Mouse (Mus musculus): ENCODE results near the gene Gimd1.

DNA sequence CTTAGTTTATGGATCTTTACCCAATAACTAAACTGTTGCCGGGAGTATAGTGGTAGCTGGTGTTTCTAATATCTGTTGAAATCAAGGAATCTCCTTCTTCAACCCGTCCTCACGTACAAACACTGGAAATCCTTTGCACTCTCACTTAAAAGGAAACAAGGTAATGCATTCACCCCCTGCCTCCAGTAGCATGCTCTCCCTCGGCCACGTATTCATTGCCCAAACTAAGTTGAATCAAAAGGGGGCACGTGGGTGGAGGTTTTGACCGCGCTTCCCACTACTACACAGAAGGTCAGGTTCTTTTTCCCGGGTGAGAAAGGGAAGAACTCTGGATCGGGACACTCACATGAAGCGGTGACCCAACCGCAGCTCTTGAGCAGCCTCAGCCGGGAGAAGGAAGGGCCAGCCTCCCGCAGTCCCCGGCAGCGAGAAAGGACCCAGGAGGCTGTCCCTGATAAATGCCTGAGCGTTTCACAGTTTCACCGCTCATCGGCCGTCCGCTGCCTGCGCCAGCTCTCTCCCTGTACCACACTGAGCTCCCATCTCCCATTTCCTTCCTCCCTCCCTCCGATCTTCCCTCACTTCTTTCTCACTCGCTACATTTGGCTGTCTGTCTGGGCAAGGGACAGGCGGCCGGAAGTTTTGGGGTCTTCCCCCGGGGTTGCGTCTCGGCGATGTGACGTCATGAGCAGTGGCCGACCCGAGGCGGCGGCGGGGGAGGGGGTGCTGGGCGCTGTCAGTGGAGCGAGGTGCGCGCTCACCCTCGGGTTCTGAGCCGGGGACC is 54.0 kb downstream of the Gimd1 start, which contains the start of gene Tbck:
- no peak for TF ChIP-seq CTCF (IDR thresholded peaks at IDR 0.05; ENCODE audit: borderline replicate concordance, insufficient read depth, low read length)
- TF ChIP-seq POLR2A (IDR thresholded peaks at IDR 0.05; ENCODE audit: low read depth, low read length) = peak; percentile 82

Measured in embryonic fibroblast, embryonic 13.5 days (primary cell).